Mouse (Mus musculus) CH12F3 (cell line): ENCODE data around the gene Exoc4.

ENCODE experiments used
- in situ Hi-C: fragments of 300-500 bp; cut with MboI; formaldehyde crosslinking; loops from 2 replicates; pipeline ENCODE4 v1.14.3; 2020; ENCODE audit warnings: low sequenced_read_pairs

Exoc4 gene

GRCm38 (mm10) chr6:33618590-33618989 lies 369.7 kb downstream of the Exoc4 start:
- in situ Hi-C loops: no loop called here

GRCm38 (mm10) chr6:33620701-33621100 lies 371.8 kb downstream of the Exoc4 start:
- in situ Hi-C loops: no loop called here

- in situ Hi-C loops: no loop called here
Observed at GRCm38 (mm10) chr6:33625931-33626330, 377.0 kb downstream of the Exoc4 start.

- in situ Hi-C loops: no loop called here
Observed at GRCm38 (mm10) chr6:33631133-33631532, 382.2 kb downstream of the Exoc4 start.

GRCm38 (mm10) chr6:33637192-33637591 lies 388.3 kb downstream of the Exoc4 start:
- in situ Hi-C loops: no loop called here

GRCm38 (mm10) chr6:33681778-33682640 lies 433.1 kb downstream of the Exoc4 start:
- in situ Hi-C loops: no loop called here

- in situ Hi-C loops: no loop called here
Observed at GRCm38 (mm10) chr6:33683533-33683932, 434.6 kb downstream of the Exoc4 start.

- in situ Hi-C loops: no loop called here
Observed at GRCm38 (mm10) chr6:33685321-33685720, 436.4 kb downstream of the Exoc4 start.

- in situ Hi-C loops: no loop called here
Observed at GRCm38 (mm10) chr6:33690601-33691000, 441.7 kb downstream of the Exoc4 start.

GRCm38 (mm10) chr6:33696976-33697375 lies 448.1 kb downstream of the Exoc4 start:
- in situ Hi-C loops: no loop called here

- in situ Hi-C loops: no loop called here
Observed at GRCm38 (mm10) chr6:33708907-33709306, 460.0 kb downstream of the Exoc4 start.

GRCm38 (mm10) chr6:33709340-33709739 lies 460.5 kb downstream of the Exoc4 start:
- in situ Hi-C loops: no loop called here

GRCm38 (mm10) chr6:33711742-33712141 lies 462.9 kb downstream of the Exoc4 start:
- in situ Hi-C loops: no loop called here

GRCm38 (mm10) chr6:33712540-33713118 lies 463.7 kb downstream of the Exoc4 start:
- in situ Hi-C loops: no loop called here

- in situ Hi-C loops: no loop called here
Observed at GRCm38 (mm10) chr6:33716254-33716965, 467.5 kb downstream of the Exoc4 start.

- in situ Hi-C loops: no loop called here
Observed at GRCm38 (mm10) chr6:33721166-33721565, 472.3 kb downstream of the Exoc4 start.

GRCm38 (mm10) chr6:33722811-33723210 lies 473.9 kb downstream of the Exoc4 start:
- in situ Hi-C loops: no loop called here

GRCm38 (mm10) chr6:33724596-33724995 lies 475.7 kb downstream of the Exoc4 start:
- in situ Hi-C loops: no loop called here

- in situ Hi-C loops: no loop called here
Observed at GRCm38 (mm10) chr6:33727271-33727670, 478.4 kb downstream of the Exoc4 start.

GRCm38 (mm10) chr6:33732214-33732613 lies 483.3 kb downstream of the Exoc4 start:
- in situ Hi-C loops: no loop called here

GRCm38 (mm10) chr6:33733602-33734001 lies 484.7 kb downstream of the Exoc4 start:
- in situ Hi-C loops: no loop called here

GRCm38 (mm10) chr6:33734032-33734431 lies 485.1 kb downstream of the Exoc4 start:
- in situ Hi-C loops: no loop called here
